Mouse (Mus musculus): Measurements from ENCODE around the gene Shtn1.

DNA sequence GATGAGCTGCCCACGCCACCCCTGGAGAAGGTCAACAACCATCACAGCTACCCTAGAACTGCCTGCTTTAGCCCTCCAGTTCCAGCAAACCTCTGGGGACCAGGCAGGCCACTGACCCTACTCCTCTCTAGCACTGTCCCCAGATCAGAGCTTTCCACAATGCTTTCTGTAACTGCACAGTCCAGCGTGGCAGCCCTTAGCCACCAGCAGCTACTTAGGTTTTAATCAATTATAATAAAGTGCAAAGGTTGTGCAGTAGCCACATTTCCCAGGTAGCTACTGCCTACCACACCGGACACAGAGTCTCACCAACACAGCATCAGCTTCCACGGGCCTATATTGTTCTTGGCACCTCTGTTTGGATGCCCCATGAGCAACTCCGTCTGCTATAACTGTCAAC lies 11.3 kb downstream of the Shtn1 start:
- TF ChIP-seq POLR2A (IDR thresholded peaks at IDR 0.05; ENCODE audit: low read depth, low read length) = no peak
- TF ChIP-seq CTCF (IDR thresholded peaks at IDR 0.05; ENCODE audit: extremely low read depth, insufficient read length, insufficient replicate concordance, low read depth, low read length) = no peak

Data from small intestine, adult 2 months (tissue).